Mouse (Mus musculus) C2C12 (cell line): ENCODE measurements around the gene Gm5134.

Experiments used
- CTCF ChIP-seq: IDR thresholded peaks from one replicate; pipeline ENCODE4 v1.5.1; 2011; ENCODE audit not compliant: control insufficient read depth, insufficient read depth, insufficient read length
- MAX ChIP-seq: IDR thresholded peaks from one replicate; pipeline ENCODE4 v1.6.1; 2011; ENCODE audit warnings: mild to moderate bottlenecking, control low read depth
- USF1 ChIP-seq: IDR thresholded peaks from one replicate; pipeline ENCODE4 v1.6.1; 2011; ENCODE audit warnings: low read depth, mild to moderate bottlenecking, control low read depth, moderate library complexity

DNA sequence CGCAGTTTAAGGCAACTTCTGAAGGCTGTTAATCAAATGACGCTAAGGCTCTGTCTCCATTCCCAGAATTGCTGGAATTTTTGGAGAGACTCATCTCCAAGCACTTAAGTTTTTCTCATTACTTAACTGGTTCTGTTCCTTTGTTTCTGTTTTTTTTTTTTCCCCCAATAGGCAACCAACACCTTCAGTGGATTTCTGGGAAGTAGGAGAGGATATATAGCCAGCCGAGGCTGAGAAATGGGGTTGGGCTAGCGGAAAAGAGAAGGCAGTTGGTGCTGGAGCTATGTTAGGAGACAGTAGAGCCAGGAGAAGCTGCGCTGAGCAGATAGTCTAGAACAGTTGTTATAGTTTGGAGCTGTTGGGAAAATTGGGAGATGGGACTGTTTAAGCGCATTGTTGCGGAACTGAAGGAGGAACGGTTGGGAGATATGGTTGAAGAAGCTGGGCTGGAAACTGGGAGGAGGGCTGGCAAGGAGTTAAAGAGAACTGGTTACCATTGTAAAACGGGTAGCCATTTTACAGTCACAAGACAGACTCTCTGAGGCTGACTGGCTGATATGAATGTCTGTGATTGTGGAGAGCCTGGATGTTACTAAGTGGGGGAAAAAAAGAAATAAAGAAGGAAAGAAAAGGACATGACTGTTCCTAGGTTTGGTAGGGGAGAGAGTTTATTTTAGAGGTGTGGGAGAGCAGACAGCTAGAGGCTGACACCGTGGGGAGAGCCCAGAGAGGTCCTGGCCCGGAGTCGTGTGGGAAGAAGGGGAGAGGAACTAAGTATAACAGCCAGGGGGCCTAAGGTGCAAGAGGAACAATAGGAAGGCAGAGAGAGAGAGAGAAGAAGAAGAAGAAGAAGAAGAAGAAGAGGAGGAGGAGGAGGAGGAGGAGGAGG, 73.1 kb downstream of the Gm5134 start:
- TF ChIP-seq CTCF (no peak), USF1 (no peak), MAX (no peak)
